Mouse (Mus musculus) midbrain, embryonic 16.5 days (tissue): ENCODE data around the gene Mamdc2. TPM values are rescaled to one million over a fixed set of nuclear protein-coding genes. Genes with fewer than 3 reads are reported as not detected.

Source experiments
- ATAC-seq: fragments of 200-750 bp; cut with Nextera tagmentation; 2 replicates; pipeline ENCODE4 v1.8.0; 2017; ENCODE audit warnings: moderate TSS enrichment
- H3K27ac ChIP-seq: fragments of 300-500 bp; sonication (generic); 2 replicates; pipeline ENCODE4 v1.5.1; 2014; ENCODE audit warnings: mild to moderate bottlenecking, low read length, mixed read lengths
- H3K27me3 ChIP-seq: fragments of 300-500 bp; sonication (generic); 2 replicates; pipeline ENCODE4 v1.6.1; 2014; ENCODE audit warnings: low read depth, low read length, mixed read lengths; ENCODE audit not compliant: control insufficient read depth, insufficient read depth
- H3K36me3 ChIP-seq: fragments of 300-500 bp; sonication (generic); 2 replicates; pipeline ENCODE4 v1.6.1; 2014; ENCODE audit warnings: mild to moderate bottlenecking, low read length, moderate library complexity, mixed read lengths; ENCODE audit not compliant: control insufficient read depth, insufficient read depth
- H3K4me1 ChIP-seq: fragments of 300-500 bp; sonication (generic); 2 replicates; pipeline ENCODE4 v1.6.1; 2014; ENCODE audit warnings: mild to moderate bottlenecking, low read length, mixed read lengths; ENCODE audit not compliant: control insufficient read depth, insufficient read depth
- H3K4me2 ChIP-seq: fragments of 300-500 bp; sonication (generic); 2 replicates; pipeline ENCODE4 v1.6.1; 2014; ENCODE audit warnings: mild to moderate bottlenecking, low read length, mixed read lengths
- H3K4me3 ChIP-seq: fragments of 300-500 bp; sonication (generic); 2 replicates; pipeline ENCODE4 v1.5.1; 2014; ENCODE audit warnings: low read depth, mild to moderate bottlenecking, low read length, moderate library complexity, mixed read lengths
- H3K9ac ChIP-seq: fragments of 300-500 bp; sonication (generic); 2 replicates; pipeline ENCODE4 v1.6.1; 2014; ENCODE audit warnings: low read depth, low read length, mixed read lengths
- H3K9me3 ChIP-seq: fragments of 300-500 bp; sonication (generic); replicated peaks from 2 replicates; pipeline ENCODE4 v1.6.1; 2014; ENCODE audit warnings: mild to moderate bottlenecking, low read length, mixed read lengths; ENCODE audit not compliant: control insufficient read depth, poor library complexity, severe bottlenecking
- WGBS: fragments of 180-500 bp; shearing (Covaris S2); extraction: QIAGEN DNeasy Blood & Tissue Kit; methylation state at CpG from one replicate; pipeline ENCODE4 v1.1.7; 2014; 5-methylcytosine and 5-hydroxymethylcytosine counted together
- polyA plus RNA-seq: library from polyadenylated mRNA; unstranded; fragments of >200 nt; fragmentation: Nextera tagmentation; extraction: Ambion mirVana; gene quantifications from 2 replicates; pipeline ENCODE4 v1.2.1, GENCODE M21; 2015

The Mamdc2 gene
- polyA plus RNA-seq, 1 experiment from 2014 or later, result 4.2 TPM

- H3K4me3 ChIP-seq, result no peak overlapping the region
- no peaks in the 10 kb centered on the region for H3K9me3 ChIP-seq
- H3K4me1 ChIP-seq, result no peaks in the 10 kb centered on the region
- H3K4me2 ChIP-seq, result no peak overlapping the region
- H3K36me3 ChIP-seq, result no peaks in the 10 kb centered on the region
- no peak for ATAC-seq
- no peak overlapping the region for H3K9ac ChIP-seq
- H3K27me3 ChIP-seq, result no peaks in the 10 kb centered on the region
- no peak overlapping the region for H3K27ac ChIP-seq
These were observed 151.1 kb downstream of the Mamdc2 start for GRCm38 (mm10) chr19:23297191-23297590.

- Histone ChIP-seq H3K4me2 (no peak overlapping the region), H3K9me3 (no peaks in the 10 kb centered on the region), H3K4me1 (no peaks in the 10 kb centered on the region), H3K4me3 (no peak overlapping the region), H3K36me3 (no peaks in the 10 kb centered on the region), H3K27me3 (no peaks in the 10 kb centered on the region), H3K9ac (no peak overlapping the region), H3K27ac (no peak overlapping the region)
- 73% methylated on average over 1 of the region's 1 CpGs for WGBS
- ATAC-seq, result no peak
These were observed 159.0 kb downstream of the Mamdc2 start for GRCm38 (mm10) chr19:23289251-23289650.

GRCm38 (mm10) chr19:23281911-23282660, 166.2 kb downstream of the Mamdc2 start:
- H3K4me2 ChIP-seq, result no peak overlapping the region

GRCm38 (mm10) chr19:23274054-23274724, 174.1 kb downstream of the Mamdc2 start:
- ATAC-seq, result peak; percentile 66
- H3K4me2 ChIP-seq, result peak overlapping the region; percentile 83
- H3K9ac ChIP-seq, result peak overlapping the region; percentile 82
- no peaks in the 10 kb centered on the region for H3K27me3 ChIP-seq
- no peak overlapping the region for H3K27ac ChIP-seq
- H3K36me3 ChIP-seq, result no peaks in the 10 kb centered on the region
- WGBS, result 46% methylated on average over 4 of the region's 4 CpGs
- H3K9me3 ChIP-seq, result no peaks in the 10 kb centered on the region
- peak overlapping the region; percentile 94 for H3K4me3 ChIP-seq
- peaks cover 9% of the 10 kb centered on the region for H3K4me1 ChIP-seq

More at GRCm38 (mm10) chr19:23281911-23282660, 166.2 kb downstream of the Mamdc2 start:
- Histone ChIP-seq H3K4me3 (no peak overlapping the region), H3K9me3 (no peaks in the 10 kb centered on the region), H3K4me1 (no peaks in the 10 kb centered on the region), H3K36me3 (no peaks in the 10 kb centered on the region), H3K27ac (no peak overlapping the region), H3K27me3 (no peaks in the 10 kb centered on the region), H3K9ac (no peak overlapping the region)
- 58% methylated on average over 8 of the region's 8 CpGs for WGBS
- ATAC-seq, result no peak

- H3K27ac ChIP-seq, result peak within 1 kb of the TSS; percentile 78
These were observed 174.7 kb downstream of the Mamdc2 start, which contains the start of gene Smc5 for GRCm38 (mm10) chr19:23273355-23274053. Gene Smc5 (minus strand): TSS chr19:23273897.

GRCm38 (mm10) chr19:23256771-23257170, 191.5 kb downstream of the Mamdc2 start:
- no peak overlapping the region for H3K9ac ChIP-seq

More at GRCm38 (mm10) chr19:23273355-23274053, 174.7 kb downstream of the Mamdc2 start, which contains the start of gene Smc5:
- Histone ChIP-seq H3K4me1 (peaks cover 9% of the 10 kb centered on the region), H3K36me3 (no peaks in the 10 kb centered on the region), H3K4me2 (peak within 1 kb of the TSS; percentile 83), H3K4me3 (peak within 1 kb of the TSS; percentile 94), H3K9ac (peak within 1 kb of the TSS; percentile 82), H3K9me3 (no peaks in the 10 kb centered on the region), H3K27me3 (no peaks in the 10 kb centered on the region)
- under 1% methylated on average over 61 of the region's 69 CpGs for WGBS
- peak; percentile 95 for ATAC-seq

More at GRCm38 (mm10) chr19:23256771-23257170, 191.5 kb downstream of the Mamdc2 start:
- ATAC-seq, result no peak
- no peak overlapping the region for H3K4me2 ChIP-seq
- WGBS, result 85% methylated on average over 9 of the region's 9 CpGs
- no peak overlapping the region for H3K27ac ChIP-seq
- H3K4me1 ChIP-seq, result no peaks in the 10 kb centered on the region
- H3K36me3 ChIP-seq, result peaks cover 34% of the 10 kb centered on the region
- H3K9me3 ChIP-seq, result no peaks in the 10 kb centered on the region
- H3K4me3 ChIP-seq, result no peak overlapping the region
- no peaks in the 10 kb centered on the region for H3K27me3 ChIP-seq

Other genes with a start within 250 kb of the Mamdc2 start
- gene Smc5, start 174.5 kb downstream of the Mamdc2 start, polyA plus RNA-seq, result 25.9 and 27.1 TPM in 2 replicates
- gene 1700028P14Rik, start 204.4 kb upstream of the Mamdc2 start, polyA plus RNA-seq, result 1.9 and 2.9 TPM in 2 replicates
- 4.3 and 5.6 TPM in 2 replicates for gene Ptar1, start 239.0 kb upstream of the Mamdc2 start, polyA plus RNA-seq